Mouse (Mus musculus): ENCODE results near the gene Mrps12.

Gene Mrps12

GRCm38 (mm10) chr7:28765211-28765610 is 23.6 kb upstream of the Mrps12 start:
- DNase-seq (ENCODE audit: low read depth in 1 of 2, low spot score in 2 of 2) = peak in 1 of 2 experiments; percentile 62

- no peak for DNase-seq (ENCODE audit: low read depth in 1 of 2, low spot score in 2 of 2)
Measured at GRCm38 (mm10) chr7:28761907-28762306, 20.3 kb upstream of the Mrps12 start.

- DNase-seq (ENCODE audit: low read depth in 1 of 2, low spot score in 2 of 2) = no peak
Measured at GRCm38 (mm10) chr7:28758623-28759022, 17.0 kb upstream of the Mrps12 start.

- DNase-seq (ENCODE audit: low read depth in 1 of 2, low spot score in 2 of 2) = no peak
Measured at GRCm38 (mm10) chr7:28756079-28756478, 14.5 kb upstream of the Mrps12 start, which contains the start of gene Ccer2. Ccer2 (plus strand) TSS chr7:28756174.

- DNase-seq (ENCODE audit: low read depth in 1 of 2, low spot score in 2 of 2) = no peak
Measured at GRCm38 (mm10) chr7:28749935-28750334, 8.3 kb upstream of the Mrps12 start.

- DNase-seq (ENCODE audit: low read depth in 1 of 2, low spot score in 2 of 2) = no peak
Measured at GRCm38 (mm10) chr7:28741368-28741708, 282 bp downstream of the Mrps12 start.

GRCm38 (mm10) chr7:28740949-28741348 is 671 bp downstream of the Mrps12 start:
- no peak for DNase-seq (ENCODE audit: low read depth in 1 of 2, low spot score in 2 of 2)

GRCm38 (mm10) chr7:28739829-28740228 is 1.8 kb downstream of the Mrps12 start:
- DNase-seq (ENCODE audit: low read depth in 1 of 2, low spot score in 2 of 2) = no peak

- no peak for DNase-seq (ENCODE audit: low read depth in 1 of 2, low spot score in 2 of 2)
Measured at GRCm38 (mm10) chr7:28735701-28736100, 5.9 kb downstream of the Mrps12 start.

- no peak for DNase-seq (ENCODE audit: low read depth in 1 of 2, low spot score in 2 of 2)
Measured at GRCm38 (mm10) chr7:28733211-28733610, 8.4 kb downstream of the Mrps12 start.

- peak in 1 of 2 experiments; percentile 50 for DNase-seq (ENCODE audit: low read depth in 1 of 2, low spot score in 2 of 2)
Measured at GRCm38 (mm10) chr7:28732341-28733142, 9.1 kb downstream of the Mrps12 start.

GRCm38 (mm10) chr7:28727649-28728340 is 13.8 kb downstream of the Mrps12 start:
- DNase-seq (ENCODE audit: low read depth in 1 of 2, low spot score in 2 of 2) = no peak

GRCm38 (mm10) chr7:28726600-28726999 is 15.0 kb downstream of the Mrps12 start:
- DNase-seq (ENCODE audit: low read depth in 1 of 2, low spot score in 2 of 2) = peak; percentile 17 to 39

- no peak for DNase-seq (ENCODE audit: low read depth in 1 of 2, low spot score in 2 of 2)
Measured at GRCm38 (mm10) chr7:28724613-28725012, 17.0 kb downstream of the Mrps12 start.

GRCm38 (mm10) chr7:28722079-28722478 is 19.5 kb downstream of the Mrps12 start:
- DNase-seq (ENCODE audit: low read depth in 1 of 2, low spot score in 2 of 2) = no peak

- no peak for DNase-seq (ENCODE audit: low read depth in 1 of 2, low spot score in 2 of 2)
Measured at GRCm38 (mm10) chr7:28720753-28721537, 20.7 kb downstream of the Mrps12 start.

- DNase-seq (ENCODE audit: low read depth in 1 of 2, low spot score in 2 of 2) = no peak
Measured at GRCm38 (mm10) chr7:28719650-28720049, 22.0 kb downstream of the Mrps12 start.

GRCm38 (mm10) chr7:28719159-28719558 is 22.5 kb downstream of the Mrps12 start:
- DNase-seq (ENCODE audit: low read depth in 1 of 2, low spot score in 2 of 2) = no peak

- DNase-seq (ENCODE audit: low read depth in 1 of 2, low spot score in 2 of 2) = no peak
Measured at GRCm38 (mm10) chr7:28717726-28718125, 23.9 kb downstream of the Mrps12 start.

GRCm38 (mm10) chr7:28716590-28717281 is 24.9 kb downstream of the Mrps12 start, which contains the start of gene Fbxo17:
Fbxo17 (plus strand) TSS chr7:28716804.
- no peak for DNase-seq (ENCODE audit: low read depth in 1 of 2, low spot score in 2 of 2)

GRCm38 (mm10) chr7:28715598-28715997 is 26.0 kb downstream of the Mrps12 start:
- DNase-seq (ENCODE audit: low read depth in 1 of 2, low spot score in 2 of 2) = no peak

All from monocyte, adult 2 months (primary cell).